Mouse (Mus musculus): ENCODE measurements around the gene Ttyh2. TPM values are rescaled to one million over a fixed set of nuclear protein-coding genes. Genes with fewer than 3 reads are reported as not detected.

Gene Ttyh2
- 37.7 and 41.1 TPM in 2 replicates for polyA plus RNA-seq (2014; fragmentation: Nextera tagmentation; extraction: Ambion mirVana)

DNA sequence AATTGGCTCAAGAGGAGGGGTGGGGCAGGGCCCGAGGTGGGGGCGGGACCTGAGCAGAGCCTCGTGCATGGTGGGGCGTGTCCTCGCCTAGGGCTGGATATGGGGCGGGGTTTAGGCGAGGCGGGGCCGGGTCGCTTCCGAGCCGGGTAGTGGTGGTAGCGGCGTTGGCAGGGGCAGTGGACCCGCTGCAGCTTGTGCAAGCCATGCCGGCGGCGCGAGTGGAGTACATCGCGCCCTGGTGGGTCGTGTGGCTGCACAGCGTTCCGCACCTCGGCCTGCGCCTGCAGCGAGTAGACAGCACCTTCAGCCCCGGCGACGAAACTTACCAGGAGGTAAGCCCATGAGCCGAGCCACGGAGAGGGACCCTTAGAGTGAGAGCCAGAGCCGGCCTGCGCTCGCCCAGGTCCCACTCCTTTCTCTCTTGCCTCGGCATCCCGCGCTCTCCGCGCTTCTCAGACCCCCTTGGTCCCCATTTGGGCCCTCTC lies at the start of gene Ttyh2:
Gene Ttyh2, plus strand, starts transcription at position 91 of the 485 bp plus-strand sequence.
- ATAC-seq (ENCODE audit: low read depth) (peak; percentile 85), DNase-seq (ENCODE audit: low spot score) (peak; percentile 94)
- Histone ChIP-seq H3K27me3 (replicated peaks; ENCODE audit: control insufficient read depth, insufficient read depth, low read length) (no peaks in the 10 kb centered on the region), H3K27ac (replicated peaks; ENCODE audit: low read depth, low read length) (peak within 1 kb of the TSS; percentile 75), H3K4me1 (ENCODE audit: control insufficient read depth, insufficient read depth, low read length) (peaks cover 19% of the 10 kb centered on the region), H3K9ac (ENCODE audit: low read depth, low read length) (peak within 1 kb of the TSS; percentile 78), H3K4me2 (ENCODE audit: low read depth, low read length) (peak within 1 kb of the TSS; percentile 96), H3K9me3 (ENCODE audit: control insufficient read depth, low read length) (no peaks in the 10 kb centered on the region), H3K4me3 (ENCODE audit: low read depth, low read length) (peak within 1 kb of the TSS; percentile 72), H3K36me3 (ENCODE audit: control insufficient read depth, insufficient read depth, low read length) (peaks cover 38% of the 10 kb centered on the region)
- under 1% methylated on average over 24 of the region's 40 CpGs for WGBS

DNA sequence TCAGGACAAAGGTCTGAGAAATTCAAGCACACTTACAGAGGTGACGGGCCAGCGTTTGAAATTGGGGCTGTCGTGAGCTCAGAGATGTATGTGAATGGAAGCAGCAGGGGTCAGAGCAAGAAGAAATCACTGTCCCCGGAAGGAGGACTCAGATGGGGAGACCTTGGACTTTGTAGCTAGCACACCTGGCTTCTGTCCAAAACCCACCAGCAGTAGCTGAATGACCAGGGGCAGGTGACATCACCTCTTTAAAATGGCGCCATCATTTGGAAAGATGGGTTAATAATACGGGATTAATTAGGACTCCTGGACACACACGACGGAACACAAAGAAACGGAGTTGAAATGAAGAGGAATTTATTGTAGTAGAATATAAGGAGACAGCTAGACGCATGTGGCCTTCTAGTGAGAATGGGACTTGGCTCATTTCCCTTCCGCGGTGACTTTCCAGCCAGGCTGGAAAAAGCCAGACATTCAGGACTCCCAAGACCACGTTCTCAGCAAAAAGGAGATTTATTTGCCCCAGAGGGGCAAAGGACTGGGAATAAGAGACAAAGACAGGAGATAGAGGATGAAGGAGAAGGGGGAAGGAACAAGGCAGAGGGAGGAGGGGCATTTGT lies 49.0 kb upstream of the Ttyh2 start:
- no peak for DNase-seq (ENCODE audit: low spot score)

DNA sequence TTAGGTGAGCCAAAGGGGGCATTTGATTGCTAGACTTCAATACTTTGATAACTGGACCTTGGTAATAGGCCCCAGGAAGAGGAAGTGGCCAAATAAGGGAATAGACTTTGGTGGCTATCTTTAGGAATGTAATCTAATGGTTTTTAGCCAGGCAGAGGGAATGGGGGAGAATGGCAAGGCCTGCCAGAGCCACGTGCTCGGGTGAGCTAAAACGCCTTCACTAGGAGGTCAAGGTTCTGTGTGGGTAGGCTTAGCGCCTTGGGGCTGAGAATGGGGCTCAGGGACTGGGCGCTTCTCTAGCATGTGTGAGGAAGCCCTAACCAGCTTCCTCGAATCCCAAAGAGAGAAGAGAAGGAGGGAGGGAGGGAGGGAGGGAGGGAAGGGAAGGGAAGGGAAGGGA lies 48.2 kb upstream of the Ttyh2 start:
- DNase-seq (ENCODE audit: low spot score) (no peak), ATAC-seq (ENCODE audit: low read depth) (no peak)
- H3K4me3 ChIP-seq (ENCODE audit: low read depth, low read length) = no peak overlapping the region
- WGBS = 80% methylated on average over 5 of the region's 6 CpGs
- H3K36me3 ChIP-seq (ENCODE audit: control insufficient read depth, insufficient read depth, low read length) = no peaks in the 10 kb centered on the region
- peaks cover 6% of the 10 kb centered on the region for H3K9me3 ChIP-seq (ENCODE audit: control insufficient read depth, low read length)
- no peaks in the 10 kb centered on the region for H3K4me1 ChIP-seq (ENCODE audit: control insufficient read depth, insufficient read depth, low read length)
- no peaks in the 10 kb centered on the region for H3K27me3 ChIP-seq (replicated peaks; ENCODE audit: control insufficient read depth, insufficient read depth, low read length)
- no peak overlapping the region for H3K27ac ChIP-seq (replicated peaks; ENCODE audit: low read depth, low read length)
- H3K9ac ChIP-seq (ENCODE audit: low read depth, low read length) = no peak overlapping the region
- H3K4me2 ChIP-seq (ENCODE audit: low read depth, low read length) = no peak overlapping the region

More for the DNA sequence above, 49.0 kb upstream of the Ttyh2 start:
- Histone ChIP-seq H3K36me3 (ENCODE audit: control insufficient read depth, insufficient read depth, low read length) (no peaks in the 10 kb centered on the region), H3K27ac (replicated peaks; ENCODE audit: low read depth, low read length) (no peak overlapping the region), H3K9me3 (ENCODE audit: control insufficient read depth, low read length) (peaks cover 6% of the 10 kb centered on the region), H3K9ac (ENCODE audit: low read depth, low read length) (no peak overlapping the region), H3K4me2 (ENCODE audit: low read depth, low read length) (no peak overlapping the region), H3K4me3 (ENCODE audit: low read depth, low read length) (no peak overlapping the region), H3K27me3 (replicated peaks; ENCODE audit: control insufficient read depth, insufficient read depth, low read length) (no peaks in the 10 kb centered on the region), H3K4me1 (ENCODE audit: control insufficient read depth, insufficient read depth, low read length) (no peaks in the 10 kb centered on the region)
- WGBS = 80% methylated on average over 13 of the region's 13 CpGs
- ATAC-seq (ENCODE audit: low read depth) = no peak

DNA sequence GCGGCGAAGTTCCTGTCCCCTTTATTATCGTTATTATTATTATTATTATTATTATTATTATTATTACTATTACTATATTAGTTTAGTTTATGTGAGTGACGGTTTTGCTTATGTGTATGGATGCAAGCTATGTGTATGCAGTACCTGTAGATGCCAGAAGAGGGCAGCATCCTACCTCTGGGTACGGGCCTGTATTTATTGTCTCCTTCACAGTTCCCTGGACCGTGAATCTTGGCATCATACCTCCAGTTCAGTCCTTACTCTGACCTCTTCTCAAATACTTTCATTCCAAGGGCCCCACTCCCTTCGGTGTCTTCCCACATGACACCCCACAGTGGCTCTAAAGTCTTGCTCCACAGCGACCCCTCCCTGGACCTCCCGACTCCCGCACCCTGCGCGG lies 47.2 kb upstream of the Ttyh2 start:
- no peak overlapping the region for H3K4me2 ChIP-seq (ENCODE audit: low read depth, low read length)
- H3K4me3 ChIP-seq (ENCODE audit: low read depth, low read length) = no peak overlapping the region
- no peaks in the 10 kb centered on the region for H3K4me1 ChIP-seq (ENCODE audit: control insufficient read depth, insufficient read depth, low read length)
- DNase-seq (ENCODE audit: low spot score) = no peak
- peaks cover 6% of the 10 kb centered on the region for H3K9me3 ChIP-seq (ENCODE audit: control insufficient read depth, low read length)
- no peak for ATAC-seq (ENCODE audit: low read depth)
- no peaks in the 10 kb centered on the region for H3K27me3 ChIP-seq (replicated peaks; ENCODE audit: control insufficient read depth, insufficient read depth, low read length)
- H3K9ac ChIP-seq (ENCODE audit: low read depth, low read length) = no peak overlapping the region
- H3K27ac ChIP-seq (replicated peaks; ENCODE audit: low read depth, low read length) = no peak overlapping the region
- 72% methylated on average over 12 of the region's 12 CpGs for whole genome bisulfite sequencing
- H3K36me3 ChIP-seq (ENCODE audit: control insufficient read depth, insufficient read depth, low read length) = no peaks in the 10 kb centered on the region

DNA sequence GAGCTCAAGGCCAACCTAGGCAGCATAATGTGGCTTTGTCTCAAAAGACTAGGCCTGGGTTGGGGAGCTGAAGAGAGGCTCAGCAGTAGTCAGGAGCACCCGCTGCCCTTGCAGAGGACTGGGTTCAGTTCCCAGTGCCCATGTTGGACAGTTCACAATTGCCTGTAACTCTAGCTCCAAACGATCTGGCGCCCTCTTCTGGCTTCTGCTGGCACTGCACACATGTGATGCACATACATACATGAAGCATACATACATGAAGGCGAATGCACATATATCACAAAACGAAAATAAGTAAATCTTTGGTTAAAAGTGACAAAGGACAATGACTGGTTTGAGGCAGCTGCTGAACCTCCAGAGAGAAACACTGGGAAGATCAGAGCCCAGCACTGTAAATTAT lies 45.2 kb upstream of the Ttyh2 start:
- Histone ChIP-seq H3K27ac (replicated peaks; ENCODE audit: low read depth, low read length) (no peak overlapping the region), H3K9ac (ENCODE audit: low read depth, low read length) (no peak overlapping the region), H3K9me3 (ENCODE audit: control insufficient read depth, low read length) (peaks cover 6% of the 10 kb centered on the region), H3K36me3 (ENCODE audit: control insufficient read depth, insufficient read depth, low read length) (no peaks in the 10 kb centered on the region), H3K4me1 (ENCODE audit: control insufficient read depth, insufficient read depth, low read length) (no peaks in the 10 kb centered on the region), H3K27me3 (replicated peaks; ENCODE audit: control insufficient read depth, insufficient read depth, low read length) (no peaks in the 10 kb centered on the region), H3K4me3 (ENCODE audit: low read depth, low read length) (no peak overlapping the region), H3K4me2 (ENCODE audit: low read depth, low read length) (no peak overlapping the region)
- WGBS = 84% methylated on average over 5 of the region's 5 CpGs
- ATAC-seq (ENCODE audit: low read depth) (no peak), DNase-seq (ENCODE audit: low spot score) (no peak)

DNA sequence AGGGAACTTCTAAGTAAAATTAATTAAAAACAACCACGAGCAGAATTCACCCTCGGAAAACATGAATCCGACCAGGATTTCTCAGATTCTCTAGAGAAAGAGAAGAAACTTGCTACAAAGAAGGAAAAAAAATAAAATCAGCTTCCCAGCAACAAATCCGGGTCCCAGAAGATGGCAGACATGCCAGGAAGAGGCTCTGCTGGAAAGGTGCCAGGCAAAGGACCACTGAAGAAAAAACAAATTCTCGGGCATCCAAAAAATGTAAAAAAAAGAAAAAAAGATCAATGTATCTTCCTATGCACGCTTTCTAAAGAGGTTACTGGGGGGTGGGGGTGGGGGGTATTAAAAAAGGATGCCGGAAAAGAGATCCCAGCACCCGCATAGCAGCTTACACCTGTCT lies 43.0 kb upstream of the Ttyh2 start:
- ATAC-seq (ENCODE audit: low read depth) (no peak), DNase-seq (ENCODE audit: low spot score) (no peak)
- Histone ChIP-seq H3K9me3 (ENCODE audit: control insufficient read depth, low read length) (peaks cover 6% of the 10 kb centered on the region), H3K4me1 (ENCODE audit: control insufficient read depth, insufficient read depth, low read length) (no peaks in the 10 kb centered on the region), H3K36me3 (ENCODE audit: control insufficient read depth, insufficient read depth, low read length) (no peaks in the 10 kb centered on the region), H3K27ac (replicated peaks; ENCODE audit: low read depth, low read length) (no peak overlapping the region), H3K4me2 (ENCODE audit: low read depth, low read length) (no peak overlapping the region), H3K9ac (ENCODE audit: low read depth, low read length) (no peak overlapping the region), H3K27me3 (replicated peaks; ENCODE audit: control insufficient read depth, insufficient read depth, low read length) (0 out of 2 replicates have a peak, but pooled peaks cover under 1% of the 10 kb centered on the region), H3K4me3 (ENCODE audit: low read depth, low read length) (no peak overlapping the region)
- WGBS = 42% methylated on average over 8 of the region's 8 CpGs

DNA sequence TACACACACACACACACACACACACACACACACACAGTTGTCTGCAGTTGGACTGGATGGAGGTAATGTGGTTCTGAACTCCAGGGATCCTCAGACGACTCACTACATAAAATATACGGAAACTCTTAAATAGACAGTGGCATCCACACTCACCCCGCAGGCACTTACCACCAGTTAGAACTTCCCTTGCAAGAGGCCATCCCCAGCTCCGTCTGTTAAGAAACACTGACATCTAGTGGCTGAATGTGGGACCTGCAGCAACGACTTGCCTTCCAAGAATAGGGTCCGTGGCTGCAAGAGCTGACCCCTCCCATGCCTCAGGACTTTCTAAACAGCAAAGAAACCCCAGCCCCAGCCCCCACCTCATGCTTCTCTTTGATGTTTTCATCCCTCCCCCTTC lies 38.9 kb upstream of the Ttyh2 start:
- H3K4me1 ChIP-seq (ENCODE audit: control insufficient read depth, insufficient read depth, low read length) = peaks cover 6% of the 10 kb centered on the region; the same call in 1 of the 2 replicates
- no peak overlapping the region for H3K4me3 ChIP-seq (ENCODE audit: low read depth, low read length)
- DNase-seq (ENCODE audit: low spot score) (peak; percentile 94), ATAC-seq (ENCODE audit: low read depth) (peak; percentile 79)
- no peaks in the 10 kb centered on the region for H3K36me3 ChIP-seq (ENCODE audit: control insufficient read depth, insufficient read depth, low read length)
- no peak overlapping the region for H3K27ac ChIP-seq (replicated peaks; ENCODE audit: low read depth, low read length)
- WGBS = 4% methylated on average over 6 of the region's 6 CpGs
- H3K27me3 ChIP-seq (replicated peaks; ENCODE audit: control insufficient read depth, insufficient read depth, low read length) = peaks cover 9% of the 10 kb centered on the region
- no peaks in the 10 kb centered on the region for H3K9me3 ChIP-seq (ENCODE audit: control insufficient read depth, low read length)
- peak overlapping the region; percentile 42 for H3K4me2 ChIP-seq (ENCODE audit: low read depth, low read length)
- 0 out of 2 replicates have a peak overlapping the region, but pooled peaks have one; percentile 5 for H3K9ac ChIP-seq (ENCODE audit: low read depth, low read length)

DNA sequence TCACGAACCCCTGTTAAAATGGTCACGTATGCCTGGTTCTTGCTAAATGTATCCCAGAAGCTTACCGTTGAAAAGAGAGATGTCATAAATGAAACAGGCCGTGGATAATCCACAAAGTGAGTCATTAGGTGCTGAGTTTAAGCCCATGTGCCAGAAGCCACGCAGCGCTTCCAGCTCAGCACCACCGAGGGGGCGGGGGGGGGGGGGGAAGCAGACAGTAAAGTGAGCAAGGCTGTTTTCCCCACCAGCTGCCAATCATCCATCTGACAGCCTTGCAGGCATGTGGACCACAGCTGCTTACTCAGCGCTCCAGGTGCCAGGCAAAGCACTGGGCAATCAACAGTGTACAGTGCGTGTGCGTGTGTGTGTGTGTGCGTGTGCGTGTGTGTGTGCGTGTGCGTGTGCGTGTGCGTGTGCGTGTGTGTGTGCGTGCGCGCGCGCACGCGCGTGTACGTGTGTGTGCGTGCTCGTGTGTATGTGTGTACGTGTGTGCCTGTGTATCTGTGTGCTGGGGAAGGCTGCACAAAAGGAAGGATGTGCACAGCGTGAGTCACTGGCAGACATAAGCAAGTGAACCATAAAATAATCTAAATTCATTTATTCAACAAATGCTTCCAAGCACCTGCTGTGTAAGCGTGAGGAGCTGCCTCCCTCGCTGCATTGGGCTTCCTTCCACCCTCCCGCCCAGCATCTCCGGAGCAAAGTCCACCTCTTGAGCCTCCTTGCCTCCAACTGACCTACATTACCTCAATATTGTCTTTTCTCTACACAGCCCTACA lies 38.3 kb upstream of the Ttyh2 start:
- WGBS = 56% methylated on average over 34 of the region's 35 CpGs

More for the DNA sequence above, 38.3 kb upstream of the Ttyh2 start:
- Histone ChIP-seq H3K9me3 (ENCODE audit: control insufficient read depth, low read length) (no peaks in the 10 kb centered on the region), H3K4me3 (ENCODE audit: low read depth, low read length) (no peak overlapping the region), H3K4me2 (ENCODE audit: low read depth, low read length) (peak overlapping the region; percentile 42), H3K36me3 (ENCODE audit: control insufficient read depth, insufficient read depth, low read length) (no peaks in the 10 kb centered on the region), H3K27me3 (replicated peaks; ENCODE audit: control insufficient read depth, insufficient read depth, low read length) (peaks cover 9% of the 10 kb centered on the region), H3K27ac (replicated peaks; ENCODE audit: low read depth, low read length) (no peak overlapping the region), H3K9ac (ENCODE audit: low read depth, low read length) (no peak overlapping the region), H3K4me1 (ENCODE audit: control insufficient read depth, insufficient read depth, low read length) (peaks cover 6% of the 10 kb centered on the region; the same call in 1 of the 2 replicates)
- DNase-seq (ENCODE audit: low spot score) (peak; percentile 58), ATAC-seq (ENCODE audit: low read depth) (peak; percentile 61; the same call in 1 of the 2 replicates)

Data from embryonic facial prominence, embryonic 14.5 days (tissue).